Mouse (Mus musculus) liver, embryonic 14.5 days (tissue): Measurements from ENCODE around the gene Rbms3. TPM values are rescaled to one million over a fixed set of nuclear protein-coding genes. Genes with fewer than 3 reads are reported as not detected.

Experiments
- ATAC-seq: fragments of 200-750 bp; cut with Nextera tagmentation; 2 replicates; pipeline ENCODE4 v1.8.0; 2017; ENCODE audit warnings: moderate number of reproducible peaks, mild to moderate bottlenecking, moderate library complexity; ENCODE audit not compliant: insufficient read depth
- DNase-seq, 3 experiments: peaks; one replicate each; pipeline ENCODE4 v3.0.0-alpha.2; 2012 to 2013; ENCODE audit warnings: low read depth in 3 of 3, low spot score in 3 of 3
- H3K27ac ChIP-seq: fragments of 300-500 bp; sonication (generic); 2 replicates; pipeline ENCODE4 v1.5.1; 2014; ENCODE audit warnings: moderate library complexity, mild to moderate bottlenecking, control low read depth, inconsistent platforms
- H3K27me3 ChIP-seq: fragments of 300-500 bp; sonication (generic); 2 replicates; pipeline ENCODE4 v1.6.1; 2014; ENCODE audit warnings: mild to moderate bottlenecking, low read length, moderate library complexity; ENCODE audit not compliant: control insufficient read depth, insufficient read depth
- H3K36me3 ChIP-seq: fragments of 300-500 bp; sonication (generic); replicated peaks from 2 replicates; pipeline ENCODE4 v1.6.1; 2014; ENCODE audit warnings: low read depth; ENCODE audit not compliant: control insufficient read depth, insufficient read depth
- H3K4me1 ChIP-seq, 2 experiments: fragments of 200-500 bp in 1 of 2; fragments of 300-500 bp in 1 of 2; sonication (generic) in 1 of 2; replicated peaks; 2 replicates each; pipeline ENCODE4 v1.6.1; 2012 to 2014; ENCODE audit warnings: antibody characterized with exemption in 1 of 2, inconsistent platforms in 1 of 2, low read length in 1 of 2; ENCODE audit not compliant: control insufficient read depth in 2 of 2, insufficient read depth in 2 of 2
- H3K4me2 ChIP-seq: fragments of 300-500 bp; sonication (generic); 2 replicates; pipeline ENCODE4 v1.6.1; 2014; ENCODE audit warnings: low read depth, mild to moderate bottlenecking, control low read depth, moderate library complexity
- H3K4me3 ChIP-seq, 2 experiments: fragments of 200-500 bp in 1 of 2; fragments of 300-500 bp in 1 of 2; sonication (generic) in 1 of 2; 2 replicates each; pipeline ENCODE4 v1.5.1; 2012 to 2014; ENCODE audit warnings: low read depth in 2 of 2, low read length in 2 of 2, mild to moderate bottlenecking in 2 of 2, control low read depth in 1 of 2, inconsistent platforms in 1 of 2, moderate library complexity in 1 of 2; ENCODE audit not compliant: insufficient read depth in 1 of 2
- H3K9ac ChIP-seq: fragments of 300-500 bp; sonication (generic); replicated peaks from 2 replicates; pipeline ENCODE4 v1.6.1; 2014; ENCODE audit warnings: mild to moderate bottlenecking, control low read depth, moderate library complexity
- H3K9me3 ChIP-seq: fragments of 300-500 bp; sonication (generic); 2 replicates; pipeline ENCODE4 v1.6.1; 2016; ENCODE audit warnings: low read length, mixed read lengths; ENCODE audit not compliant: control insufficient read depth
- CTCF ChIP-seq: IDR thresholded peaks from 2 replicates; pipeline ENCODE4 v1.5.1; 2016; ENCODE audit warnings: antibody characterized with exemption, low read depth, control low read depth
- EP300 ChIP-seq: IDR thresholded peaks from 2 replicates; pipeline ENCODE4 v1.6.1; 2016; ENCODE audit warnings: antibody characterized with exemption, low read depth
- WGBS: fragments of 180-500 bp; shearing (Covaris S2); extraction: QIAGEN DNeasy Blood & Tissue Kit; methylation state at CpG from one replicate; pipeline ENCODE4 v1.1.7; 2014; ENCODE audit not compliant: insufficient replicate concordance; 5-methylcytosine and 5-hydroxymethylcytosine counted together
- polyA plus RNA-seq, 2 experiments: library from polyadenylated mRNA; depleted of rRNA in 1 of 2; stranded (reverse) in 1 of 2; unstranded in 1 of 2; fragments of >200 nt; fragmentation: Nextera tagmentation in 1 of 2; extraction: Ambion mirVana in 1 of 2; gene quantifications; 2 replicates each; pipeline versions ENCODE4 v1.2.1 to v1.2.3; 2012 to 2014

The Rbms3 gene
- polyA plus RNA-seq, 2 experiments, result 0.88 to 2.4 TPM

- DNase-seq, result no peak
- Histone ChIP-seq H3K27me3 (no peaks in the 10 kb centered on the region), H3K9me3 (no peaks in the 10 kb centered on the region), H3K27ac (no peak overlapping the region), H3K4me1 (no peaks in the 10 kb centered on the region), H3K4me2 (no peak overlapping the region), H3K36me3 (no peaks in the 10 kb centered on the region), H3K4me3 (no peak overlapping the region), H3K9ac (no peak overlapping the region)
- no peak for TF ChIP-seq EP300
- TF ChIP-seq CTCF, result no peak
- no peak for ATAC-seq
- 56% methylated on average over 3 of the region's 3 CpGs for WGBS
These were observed 682.9 kb downstream of the Rbms3 start for GRCm38 (mm10) chr9:116946787-116947186.

- Histone ChIP-seq H3K9me3 (no peaks in the 10 kb centered on the region), H3K9ac (no peak overlapping the region), H3K4me3 (no peak overlapping the region), H3K4me2 (no peak overlapping the region), H3K27me3 (no peaks in the 10 kb centered on the region), H3K36me3 (no peaks in the 10 kb centered on the region), H3K4me1 (no peaks in the 10 kb centered on the region), H3K27ac (no peak overlapping the region)
- WGBS, result 70% methylated on average over 9 of the region's 9 CpGs
- DNase-seq (no peak), ATAC-seq (no peak)
- TF ChIP-seq EP300 (no peak), CTCF (no peak)
These were observed 684.0 kb downstream of the Rbms3 start for GRCm38 (mm10) chr9:116945689-116946088.

- H3K4me2 ChIP-seq, result no peak overlapping the region
- no peak for ATAC-seq
- H3K27me3 ChIP-seq, result no peaks in the 10 kb centered on the region
- WGBS, result 76% methylated on average over 15 of the region's 15 CpGs
- H3K9me3 ChIP-seq, result no peaks in the 10 kb centered on the region
- no peaks in the 10 kb centered on the region for H3K36me3 ChIP-seq
- no peak overlapping the region for H3K27ac ChIP-seq
- DNase-seq, result no peak
- H3K4me1 ChIP-seq, result no peaks in the 10 kb centered on the region
- TF ChIP-seq CTCF (no peak), EP300 (no peak)
- no peak overlapping the region for H3K9ac ChIP-seq
- no peak overlapping the region for H3K4me3 ChIP-seq
These were observed 685.8 kb downstream of the Rbms3 start for GRCm38 (mm10) chr9:116943902-116944301.

- no peaks in the 10 kb centered on the region for H3K9me3 ChIP-seq
- H3K9ac ChIP-seq, result no peak overlapping the region
- no peaks in the 10 kb centered on the region for H3K36me3 ChIP-seq
- ATAC-seq (no peak), DNase-seq (no peak)
- TF ChIP-seq EP300 (no peak), CTCF (no peak)
- H3K27ac ChIP-seq, result no peak overlapping the region
- no peaks in the 10 kb centered on the region for H3K27me3 ChIP-seq
- 72% methylated on average over 4 of the region's 4 CpGs for WGBS
- no peak overlapping the region for H3K4me3 ChIP-seq
- H3K4me1 ChIP-seq, result no peaks in the 10 kb centered on the region
- no peak overlapping the region for H3K4me2 ChIP-seq
These were observed 688.6 kb downstream of the Rbms3 start for GRCm38 (mm10) chr9:116941116-116941515.

GRCm38 (mm10) chr9:116940693-116941092 is 689.0 kb downstream of the Rbms3 start:
- H3K9ac ChIP-seq, result no peak overlapping the region
- TF ChIP-seq EP300, result no peak
- no peak for TF ChIP-seq CTCF
- no peaks in the 10 kb centered on the region for H3K27me3 ChIP-seq
- H3K36me3 ChIP-seq, result no peaks in the 10 kb centered on the region
- H3K4me1 ChIP-seq, result no peaks in the 10 kb centered on the region
- ATAC-seq, result no peak
- no peak overlapping the region for H3K27ac ChIP-seq
- H3K4me2 ChIP-seq, result no peak overlapping the region
- H3K9me3 ChIP-seq, result no peaks in the 10 kb centered on the region
- no peak overlapping the region for H3K4me3 ChIP-seq
- no peak for DNase-seq
- 79% methylated on average over 8 of the region's 8 CpGs for WGBS
